Mouse (Mus musculus) retina, adult 2 months (tissue): ENCODE data around the gene Kcnh3.
"Not testable (repeated sequence)": the region's sequence is repeated elsewhere in the genome, so short reads cannot be mapped to it uniquely, and the experiment has no call there.

ENCODE experiments used
- DNase-seq: peaks from one replicate; pipeline ENCODE4 v3.0.0-alpha.2; 2012; ENCODE audit warnings: low read depth, low spot score

Gene Kcnh3

DNA sequence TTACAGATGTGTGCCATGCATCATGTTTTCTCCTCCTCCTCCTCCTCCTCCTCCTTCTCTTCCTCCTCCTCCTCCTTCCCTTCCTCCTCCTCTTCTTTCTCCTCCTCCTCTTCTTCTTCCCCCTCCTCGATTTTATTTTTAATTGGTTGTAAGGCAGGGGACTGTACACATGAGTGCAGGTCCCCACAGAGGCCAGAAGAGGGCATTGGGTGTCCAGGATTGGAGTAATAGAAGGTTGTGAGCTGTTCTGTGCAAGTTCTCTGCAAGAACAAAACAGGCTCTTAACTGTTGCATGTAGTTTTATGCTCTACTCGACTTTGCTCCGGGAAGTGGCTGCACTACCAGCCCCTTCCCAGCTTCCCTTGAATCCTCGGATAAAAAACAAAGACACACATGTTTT lies 15.5 kb downstream of the Kcnh3 start:
- no peak for DNase-seq

DNA sequence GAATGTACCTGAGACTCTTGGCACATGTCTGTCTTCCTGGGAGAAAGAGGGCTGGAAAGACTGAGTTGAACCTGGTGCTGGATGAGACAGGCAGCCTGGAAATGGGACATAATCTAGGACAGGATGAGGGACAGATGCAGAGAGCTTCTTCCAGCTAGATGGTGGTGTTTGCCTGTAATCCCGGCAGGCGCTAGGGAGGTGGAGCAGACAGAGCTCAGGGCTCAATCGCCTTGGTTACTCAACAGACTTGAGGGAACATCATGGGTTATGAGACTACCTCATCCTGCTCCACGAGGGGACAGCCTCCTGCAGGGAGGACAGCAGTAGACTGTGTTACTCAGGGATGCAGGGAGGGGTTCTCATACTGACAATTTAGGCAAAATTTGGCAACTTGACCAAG lies 16.6 kb downstream of the Kcnh3 start:
- no peak for DNase-seq

DNA sequence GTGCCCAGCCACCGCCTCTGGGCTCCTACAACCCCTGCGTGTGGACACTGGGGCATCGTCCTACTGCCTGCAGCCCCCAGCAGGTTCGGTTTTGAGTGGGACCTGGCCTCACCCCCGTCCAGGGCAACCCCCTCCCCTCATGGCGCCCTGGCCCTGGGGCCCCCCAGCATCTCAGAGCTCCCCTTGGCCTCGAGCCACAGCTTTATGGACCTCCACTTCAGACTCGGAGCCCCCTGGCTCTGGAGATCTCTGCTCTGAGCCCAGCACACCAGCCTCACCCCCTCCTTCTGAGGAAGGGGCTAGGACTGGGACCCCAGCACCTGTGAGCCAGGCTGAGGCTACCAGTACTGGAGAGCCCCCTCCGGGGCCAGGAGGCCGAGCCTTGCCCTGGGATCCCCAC lies 17.4 kb downstream of the Kcnh3 start:
- no peak for DNase-seq

DNA sequence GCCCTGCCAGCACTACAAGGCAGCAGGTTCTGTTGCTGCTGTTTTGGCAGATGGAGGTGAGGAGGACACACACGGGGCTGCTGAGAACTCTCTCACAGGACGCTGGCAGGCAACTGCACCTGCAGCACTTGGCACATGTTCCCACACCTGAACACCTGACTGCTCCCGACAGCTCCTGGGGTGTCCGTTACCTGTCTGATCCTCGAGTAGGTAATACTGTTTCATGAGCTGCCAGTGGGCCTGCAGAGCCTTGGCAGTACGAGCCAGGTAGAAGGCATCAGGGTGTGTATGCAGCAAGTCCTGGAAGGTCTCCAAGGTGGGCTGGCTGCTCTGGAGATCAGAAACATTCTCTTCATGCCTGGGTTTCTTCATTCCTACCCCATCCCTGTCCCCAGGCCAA lies 22.1 kb downstream of the Kcnh3 start:
- DNase-seq = not testable (repeated sequence)

- no peak for DNase-seq
These were observed 24.3 kb downstream of the Kcnh3 start for GRCm38 (mm10) chr15:99248972-99249371.

DNA sequence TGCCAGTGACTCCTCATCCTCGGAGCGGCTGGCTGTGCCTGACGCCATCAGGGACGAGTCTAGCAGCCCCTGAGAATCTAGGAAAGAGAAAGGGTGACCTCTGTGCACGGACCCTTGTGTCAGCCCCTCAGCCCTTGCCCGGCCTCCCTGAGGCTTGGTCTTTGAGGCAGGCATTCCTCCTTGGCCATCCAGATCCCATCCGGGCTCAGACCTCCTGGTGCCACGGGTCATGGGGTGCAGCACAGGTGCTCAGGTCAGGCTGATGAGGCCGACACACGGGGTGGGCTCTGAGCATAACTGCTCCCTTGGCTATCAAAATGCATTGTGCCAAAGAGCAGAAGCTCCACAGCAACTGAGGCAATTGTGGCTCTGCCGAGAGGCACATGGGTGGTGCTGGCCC lies 25.3 kb downstream of the Kcnh3 start:
- no peak for DNase-seq

- not testable (repeated sequence) for DNase-seq
These were observed 26.4 kb downstream of the Kcnh3 start for GRCm38 (mm10) chr15:99251111-99251510.

GRCm38 (mm10) chr15:99251626-99252380 lies 27.1 kb downstream of the Kcnh3 start, which contains the start of gene Mcrs1:
TSS of gene Mcrs1 (minus strand) at chr15:99251961.
- DNase-seq = peak; percentile 99

DNA sequence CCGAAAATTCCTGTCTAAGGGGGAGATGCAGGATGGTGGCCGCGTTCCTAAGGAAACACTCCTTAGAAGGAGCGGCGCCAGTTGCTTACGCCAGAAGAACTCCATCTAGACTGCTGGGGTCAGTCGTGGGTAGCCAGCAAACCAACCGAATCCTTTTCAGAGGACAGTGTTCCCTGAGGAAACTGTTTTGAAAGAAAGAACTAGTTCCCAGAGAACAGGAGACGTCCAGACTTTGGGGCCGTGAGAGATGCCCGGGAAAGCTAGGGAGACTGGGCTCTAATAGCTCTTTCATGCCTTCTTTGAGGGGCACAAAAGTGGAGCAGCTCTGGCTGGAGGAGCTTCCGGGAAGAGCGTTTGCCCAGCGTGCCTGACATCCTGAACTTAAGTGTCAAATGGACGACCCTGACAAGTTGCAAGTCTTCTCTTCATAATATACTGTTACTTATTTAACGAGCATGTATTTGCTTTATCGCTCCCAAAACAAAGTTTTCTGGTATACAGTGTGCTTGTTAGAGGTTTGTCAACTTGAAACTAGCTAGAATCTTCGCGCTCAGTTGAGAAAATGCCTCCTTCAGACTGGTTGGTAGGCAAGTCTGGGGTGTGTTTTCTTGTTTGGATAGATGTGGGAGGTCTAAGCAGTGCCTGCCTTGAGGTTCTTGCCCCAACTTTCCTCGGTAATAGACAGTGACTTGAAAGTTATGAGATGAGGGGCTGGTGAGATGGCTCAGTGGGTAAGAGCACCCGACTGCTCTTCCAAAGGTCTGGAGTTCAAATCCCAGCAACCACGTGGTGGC lies 27.9 kb downstream of the Kcnh3 start:
- peak; percentile 23 for DNase-seq

- not testable (repeated sequence) for DNase-seq
These were observed 28.5 kb downstream of the Kcnh3 start for GRCm38 (mm10) chr15:99253175-99253479.

- DNase-seq = no peak
These were observed 29.1 kb downstream of the Kcnh3 start for GRCm38 (mm10) chr15:99253772-99254171.

GRCm38 (mm10) chr15:99254477-99255005 lies 29.9 kb downstream of the Kcnh3 start:
- no peak for DNase-seq

- DNase-seq = no peak
These were observed 30.6 kb downstream of the Kcnh3 start for GRCm38 (mm10) chr15:99255241-99255749.

- DNase-seq = no peak
These were observed 34.6 kb downstream of the Kcnh3 start for GRCm38 (mm10) chr15:99259167-99259729.

GRCm38 (mm10) chr15:99259730-99260252 lies 35.1 kb downstream of the Kcnh3 start:
- DNase-seq = peak; percentile 75

DNA sequence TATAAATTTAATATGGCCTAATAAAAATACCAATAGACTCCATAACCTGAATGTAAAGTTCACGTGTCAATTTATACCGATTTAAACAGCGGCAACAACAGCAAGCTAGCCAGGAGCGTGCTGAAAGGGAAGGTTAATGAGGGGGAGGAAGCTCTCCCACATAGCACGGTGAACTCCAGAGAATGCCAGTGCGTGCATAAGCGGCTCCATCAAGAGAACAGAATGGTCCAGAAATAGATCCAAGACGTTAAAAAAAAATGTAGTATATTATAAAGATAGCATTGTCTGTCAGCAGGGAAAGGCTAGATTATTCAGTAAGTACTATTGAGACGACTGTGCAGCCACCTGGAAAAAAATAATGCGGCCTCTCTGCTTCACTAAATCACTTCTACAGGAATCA lies 38.0 kb downstream of the Kcnh3 start:
- DNase-seq = no peak

- no peak for DNase-seq
These were observed 39.7 kb downstream of the Kcnh3 start for GRCm38 (mm10) chr15:99264363-99264762.

GRCm38 (mm10) chr15:99265679-99266078 lies 41.0 kb downstream of the Kcnh3 start:
- peak; percentile 64 for DNase-seq

DNA sequence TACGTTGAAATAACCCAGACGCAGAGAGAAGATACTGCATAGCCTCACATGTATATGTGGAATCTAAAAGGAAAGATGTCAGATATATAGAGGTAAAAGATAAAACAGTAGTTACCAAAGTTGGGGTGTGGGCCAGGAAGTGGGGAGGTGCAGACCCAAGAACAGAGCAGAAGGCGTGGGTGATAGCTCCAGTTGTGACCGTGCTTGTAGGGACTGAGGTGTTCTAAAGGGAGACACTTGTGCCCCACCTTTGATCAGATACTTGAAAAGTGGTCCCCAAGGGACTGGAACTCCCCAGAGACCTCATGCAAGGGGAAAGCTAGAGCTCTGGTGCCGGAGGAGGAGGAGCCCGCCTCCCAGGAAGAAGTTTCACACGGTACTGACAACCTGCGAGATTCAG lies 51.4 kb downstream of the Kcnh3 start:
- DNase-seq = no peak

- DNase-seq = no peak
These were observed 53.6 kb downstream of the Kcnh3 start for GRCm38 (mm10) chr15:99278271-99278670.

GRCm38 (mm10) chr15:99283456-99283855 lies 58.8 kb downstream of the Kcnh3 start:
- no peak for DNase-seq
